Mouse (Mus musculus) ES-Bruce4 (cell line): Measurements from ENCODE around the gene Ralbp1. TPM values are rescaled to one million over a fixed set of nuclear protein-coding genes. Genes with fewer than 3 reads are reported as not detected.

Experiments
- H3K27ac ChIP-seq: 2 replicates; pipeline ENCODE4 v1.5.1; 2012; ENCODE audit warnings: low read length, inconsistent platforms; ENCODE audit not compliant: insufficient read depth
- H3K27me3 ChIP-seq: 2 replicates; pipeline ENCODE4 v1.6.1; 2012; ENCODE audit warnings: mild to moderate bottlenecking, low read length, inconsistent platforms; ENCODE audit not compliant: control insufficient read depth, poor library complexity, insufficient read depth, severe bottlenecking
- H3K36me3 ChIP-seq: 2 replicates; pipeline ENCODE4 v1.6.1; 2012; ENCODE audit warnings: inconsistent platforms, mild to moderate bottlenecking, low read length, moderate library complexity; ENCODE audit not compliant: control insufficient read depth, poor library complexity, insufficient read depth, severe bottlenecking
- H3K4me1 ChIP-seq: one replicate; pipeline ENCODE4 v1.8.1; 2011; ENCODE audit warnings: low read length; ENCODE audit not compliant: control insufficient read depth, insufficient read depth
- H3K4me3 ChIP-seq: 2 replicates; pipeline ENCODE4 v1.5.1; 2011; ENCODE audit warnings: low read depth, mild to moderate bottlenecking, low read length
- H3K9ac ChIP-seq: 2 replicates; pipeline ENCODE4 v1.6.1; 2012; ENCODE audit warnings: low read depth, mild to moderate bottlenecking, inconsistent platforms; ENCODE audit not compliant: poor library complexity, severe bottlenecking
- H3K9me3 ChIP-seq: replicated peaks from 2 replicates; pipeline ENCODE4 v1.6.1; 2012; ENCODE audit warnings: mild to moderate bottlenecking, low read length, inconsistent platforms; ENCODE audit not compliant: control insufficient read depth, poor library complexity, insufficient read depth, severe bottlenecking
- CTCF ChIP-seq: IDR thresholded peaks from one replicate; pipeline ENCODE4 v1.8.1; 2011; ENCODE audit warnings: low read depth, low read length
- EP300 ChIP-seq: IDR thresholded peaks from 2 replicates; pipeline ENCODE4 v1.6.1; 2011; ENCODE audit warnings: low read depth, low read length; ENCODE audit not compliant: insufficient read depth
- POLR2A ChIP-seq: IDR thresholded peaks from one replicate; pipeline ENCODE4 v1.8.1; 2011; ENCODE audit warnings: low read length; ENCODE audit not compliant: insufficient read depth
- polyA plus RNA-seq: library from polyadenylated mRNA; stranded (reverse); fragments of >200 nt; gene quantifications from 2 replicates; pipeline ENCODE4 v1.2.4, GENCODE M21; 2011; ENCODE audit warnings: low read depth; ENCODE audit not compliant: missing spikeins, insufficient read depth, insufficient read length

Gene Ralbp1
- polyA plus RNA-seq, 1 experiment = 42.9 TPM

GRCm38 (mm10) chr17:65842669-65843381, 42.8 kb downstream of the Ralbp1 start:
- H3K4me3 ChIP-seq = no peak overlapping the region
- H3K9ac ChIP-seq = no peak overlapping the region
- H3K27me3 ChIP-seq = no peaks in the 10 kb centered on the region
- no peak overlapping the region for H3K27ac ChIP-seq
- peaks cover 7% of the 10 kb centered on the region; the same call in 1 of the 2 replicates for H3K36me3 ChIP-seq
- H3K4me1 ChIP-seq = no peaks in the 10 kb centered on the region
- TF ChIP-seq POLR2A (no peak), EP300 (no peak), CTCF (no peak)
- H3K9me3 ChIP-seq = no peaks in the 10 kb centered on the region

- Histone ChIP-seq H3K36me3 (peaks cover 20% of the 10 kb centered on the region), H3K27me3 (no peaks in the 10 kb centered on the region), H3K27ac (no peak overlapping the region), H3K4me1 (no peaks in the 10 kb centered on the region), H3K9me3 (no peaks in the 10 kb centered on the region), H3K9ac (no peak overlapping the region), H3K4me3 (no peak overlapping the region)
- no peak for TF ChIP-seq EP300
- no peak for TF ChIP-seq CTCF
- no peak for TF ChIP-seq POLR2A
Measured at GRCm38 (mm10) chr17:65839541-65840256, 45.9 kb downstream of the Ralbp1 start.

GRCm38 (mm10) chr17:65836746-65837145, 48.9 kb downstream of the Ralbp1 start:
- H3K9ac ChIP-seq = no peak overlapping the region
- H3K27me3 ChIP-seq = no peaks in the 10 kb centered on the region
- H3K27ac ChIP-seq = no peak overlapping the region
- H3K36me3 ChIP-seq = peaks cover 33% of the 10 kb centered on the region
- H3K4me3 ChIP-seq = no peak overlapping the region
- no peaks in the 10 kb centered on the region for H3K9me3 ChIP-seq
- H3K4me1 ChIP-seq = no peaks in the 10 kb centered on the region
- TF ChIP-seq CTCF (no peak), EP300 (no peak), POLR2A (no peak)

- TF ChIP-seq EP300 (no peak), POLR2A (no peak), CTCF (no peak)
- Histone ChIP-seq H3K9me3 (no peaks in the 10 kb centered on the region), H3K4me3 (no peak overlapping the region), H3K36me3 (peaks cover 38% of the 10 kb centered on the region), H3K27ac (no peak overlapping the region), H3K27me3 (no peaks in the 10 kb centered on the region), H3K9ac (no peak overlapping the region), H3K4me1 (no peaks in the 10 kb centered on the region)
Measured at GRCm38 (mm10) chr17:65833891-65834290, 51.7 kb downstream of the Ralbp1 start.

GRCm38 (mm10) chr17:65830216-65830863, 55.3 kb downstream of the Ralbp1 start:
- no peaks in the 10 kb centered on the region for H3K27me3 ChIP-seq
- no peaks in the 10 kb centered on the region for H3K9me3 ChIP-seq
- H3K4me1 ChIP-seq = no peaks in the 10 kb centered on the region
- no peak for TF ChIP-seq POLR2A
- TF ChIP-seq CTCF = peak; percentile 18
- H3K27ac ChIP-seq = no peak overlapping the region
- H3K4me3 ChIP-seq = no peak overlapping the region
- no peak overlapping the region for H3K9ac ChIP-seq
- H3K36me3 ChIP-seq = peaks cover 24% of the 10 kb centered on the region
